Mouse (Mus musculus) common myeloid progenitor, adult 5-6 weeks (primary cell): ENCODE results near the gene Taf5. TPM values are rescaled to one million over a fixed set of nuclear protein-coding genes. Genes with fewer than 3 reads are reported as not detected.

Source experiments
- ATAC-seq: replicated peaks from 2 replicates; pipeline ENCODE4 v1.8.0; 2016; ENCODE audit warnings: low read depth, mild to moderate bottlenecking, moderate TSS enrichment, inconsistent platforms; ENCODE audit not compliant: poor library complexity, severe bottlenecking
- total RNA-seq: library from RNA; stranded (forward); fragments of 200-1000, 187-1606 nt; gene quantifications from 2 replicates; pipeline ENCODE4 v1.2.3, GENCODE M21; 2017

The Taf5 gene
- total RNA-seq, 1 experiment from 2014 or later = 28.8 TPM

DNA sequence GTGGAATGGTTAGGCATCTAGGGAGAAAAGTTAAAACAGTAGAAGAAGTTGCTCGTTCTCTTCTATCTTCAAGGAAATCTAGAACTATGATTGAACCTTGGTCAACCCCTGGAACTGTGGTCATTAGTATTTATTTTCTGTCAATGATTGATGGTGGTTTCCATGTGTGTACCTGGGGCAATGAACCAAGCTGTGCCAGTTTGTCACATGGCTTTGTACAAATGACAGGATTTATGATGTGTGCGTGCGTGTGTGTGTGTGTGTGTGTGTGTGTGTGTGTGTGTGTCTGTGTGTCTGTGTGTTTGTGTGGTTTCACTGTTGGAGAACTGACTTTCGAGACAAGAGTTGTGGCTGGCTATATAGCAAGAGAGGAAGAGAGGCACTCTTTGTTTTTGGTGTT is 14.1 kb upstream of the Taf5 start:
- ATAC-seq = no peak

DNA sequence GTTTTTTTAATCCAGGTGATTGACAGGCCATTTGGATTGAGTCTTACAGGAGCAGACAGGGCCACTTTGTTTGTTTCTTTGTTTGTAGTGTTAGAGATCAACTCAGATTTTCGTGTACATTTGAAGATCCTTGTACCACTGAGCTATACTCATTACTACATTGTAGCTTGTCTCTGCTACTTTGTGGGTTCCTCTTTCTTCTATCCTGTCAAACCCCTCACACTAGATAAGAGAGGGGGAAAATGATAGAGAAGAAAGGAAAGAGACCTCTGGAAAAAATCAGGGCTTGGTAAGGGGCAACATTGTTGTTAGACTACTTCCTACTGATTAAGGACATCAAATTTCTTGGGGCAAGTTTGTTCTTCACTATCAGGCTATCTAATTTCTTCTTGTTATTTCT is 9.9 kb upstream of the Taf5 start:
- ATAC-seq = no peak

DNA sequence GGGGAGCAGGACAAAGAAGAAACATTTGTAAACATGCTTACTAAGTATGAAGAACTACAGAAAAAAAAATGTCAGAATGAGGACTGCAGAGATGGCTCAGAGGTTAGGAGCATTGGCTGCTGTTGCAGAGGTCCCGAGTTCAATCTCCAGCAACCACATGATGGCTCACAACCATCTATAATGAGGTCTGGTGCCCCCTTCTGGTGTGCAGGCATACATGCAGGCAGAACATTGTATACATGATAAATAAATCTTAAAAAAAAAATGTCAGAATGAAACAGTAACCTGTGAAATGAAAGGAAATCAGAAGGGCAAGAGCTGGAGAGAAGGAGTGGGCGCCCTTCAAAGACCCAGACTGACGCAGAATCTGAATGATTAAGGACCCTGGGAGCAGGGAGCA is 1.7 kb upstream of the Taf5 start:
- ATAC-seq = no peak

DNA sequence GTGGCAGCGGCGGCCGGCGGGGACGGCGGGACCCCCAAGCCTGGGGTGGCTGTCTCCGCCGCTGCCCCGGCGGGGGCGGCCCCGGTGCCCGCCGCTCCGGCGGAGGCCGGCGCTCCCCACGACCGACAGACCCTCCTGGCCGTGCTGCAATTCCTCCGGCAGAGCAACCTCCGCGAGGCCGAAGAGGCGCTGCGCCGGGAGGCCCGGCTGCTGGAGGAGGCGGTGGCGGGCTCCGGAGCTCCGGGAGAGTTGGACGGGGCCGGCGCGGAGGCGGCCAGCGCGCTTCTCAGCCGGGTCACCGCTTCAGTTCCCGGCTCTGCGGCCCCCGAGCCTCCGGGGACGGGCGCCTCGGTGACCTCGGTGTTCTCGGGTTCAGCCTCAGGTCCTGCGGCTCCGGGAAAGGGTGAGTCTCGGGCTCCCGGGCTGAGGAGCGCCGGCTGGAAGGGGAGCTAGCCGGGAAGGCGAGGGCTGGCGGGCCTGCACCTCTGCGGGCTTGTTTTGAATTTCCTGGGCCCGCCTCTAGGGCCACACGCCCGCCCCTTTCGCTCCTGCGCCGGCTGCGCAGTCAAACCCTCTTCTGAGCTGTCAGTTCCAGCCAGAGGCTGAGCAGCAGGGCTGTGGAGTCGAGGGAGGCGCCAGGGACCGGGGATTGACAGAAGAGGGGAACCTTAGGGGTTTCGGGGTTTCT is 522 bp downstream of the Taf5 start:
- peak; percentile 93 for ATAC-seq

DNA sequence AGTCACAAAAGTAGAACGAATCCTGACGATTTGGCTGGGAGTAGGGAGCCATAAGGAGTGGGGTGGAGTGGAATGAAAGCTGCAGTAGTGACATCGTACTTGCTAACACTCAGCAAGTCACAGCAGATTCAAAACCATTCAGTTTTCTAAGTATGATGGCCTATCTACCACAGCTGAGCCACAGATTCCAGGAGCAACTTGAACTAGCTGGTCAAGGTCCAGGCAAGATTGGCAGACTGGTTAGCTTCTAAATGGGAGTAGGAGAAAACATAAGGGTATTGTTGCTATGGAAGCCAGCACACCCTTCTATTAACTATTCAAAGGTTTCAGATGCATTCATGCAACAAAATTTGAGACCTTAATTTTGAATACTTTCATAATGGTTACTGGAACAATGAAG is 20.7 kb downstream of the Taf5 start:
- no peak for ATAC-seq

DNA sequence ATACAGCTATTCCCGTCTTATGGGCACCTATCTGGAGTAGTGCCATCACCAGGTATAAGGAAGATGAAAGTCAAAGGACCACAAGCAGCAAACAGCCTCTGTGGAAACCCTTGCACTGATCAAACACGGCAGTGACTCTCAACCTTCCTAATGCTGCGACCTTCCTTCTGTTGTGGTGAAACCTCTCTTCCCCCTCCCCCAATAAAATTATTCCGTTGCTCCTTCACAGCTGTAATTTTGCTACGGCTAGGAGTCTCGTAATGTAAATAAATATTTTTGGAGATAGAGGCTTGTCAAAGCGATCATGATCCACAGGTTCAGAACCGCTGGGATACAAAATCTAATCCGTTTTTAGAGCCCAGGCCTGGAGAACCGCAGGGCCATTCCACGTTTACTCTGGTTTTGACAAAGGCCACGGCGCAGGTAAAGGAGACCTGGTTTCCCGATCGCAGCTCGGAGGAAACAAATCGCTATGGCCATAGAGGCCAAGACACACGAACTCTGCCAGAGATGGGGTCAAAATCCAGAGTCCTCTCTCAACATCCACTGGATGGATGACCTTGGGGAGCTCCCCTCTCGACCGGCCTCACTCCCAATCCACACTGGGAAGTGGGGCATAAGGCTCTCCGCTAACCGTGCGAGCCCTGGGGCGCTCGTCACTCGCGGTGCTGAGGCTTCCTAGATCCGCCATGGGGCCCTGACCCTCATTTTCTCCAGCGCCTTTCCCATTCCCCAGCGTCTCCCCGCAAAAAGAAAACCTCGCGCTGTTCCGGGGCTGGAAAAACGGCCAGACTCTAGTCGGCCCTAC is 22.4 kb downstream of the Taf5 start:
- peak; percentile 37 for ATAC-seq

DNA sequence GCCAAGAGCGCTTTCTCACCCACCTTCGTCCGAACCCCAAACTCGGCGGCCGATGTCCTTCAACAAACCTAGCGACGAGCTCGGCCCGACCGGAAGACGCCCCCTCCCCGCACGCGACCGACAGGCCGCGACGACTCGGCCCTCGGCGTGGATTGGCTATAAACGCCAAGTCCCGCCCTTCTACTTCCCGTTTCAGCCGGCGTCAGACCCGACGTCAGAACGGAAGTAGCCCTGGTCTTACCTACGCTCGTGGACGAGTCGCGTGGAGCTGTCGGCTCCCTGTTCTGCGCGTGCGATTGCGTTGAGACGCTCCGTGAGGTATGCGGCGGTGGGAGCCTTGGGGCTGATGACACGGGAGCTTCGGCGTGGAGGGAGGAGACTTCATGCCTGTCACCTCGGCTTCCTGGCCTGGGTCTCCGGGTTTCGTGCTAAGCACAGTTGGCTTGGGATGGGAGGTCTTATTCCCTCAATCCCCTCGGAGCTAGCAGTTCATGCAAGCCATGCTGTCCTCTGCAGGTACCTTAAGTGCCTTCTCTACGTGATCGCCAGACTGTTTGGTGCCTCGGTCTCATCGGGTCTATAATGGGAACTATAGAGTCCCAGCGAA is 23.1 kb downstream of the Taf5 start, which contains the start of the genes Usmg5 and Pdcd11:
Gene Usmg5 (minus strand): TSS at position 98 of the 607 bp plus-strand sequence.
Gene Pdcd11 (plus strand): TSS at position 219 of the 607 bp plus-strand sequence.
- ATAC-seq = peak; percentile 98

DNA sequence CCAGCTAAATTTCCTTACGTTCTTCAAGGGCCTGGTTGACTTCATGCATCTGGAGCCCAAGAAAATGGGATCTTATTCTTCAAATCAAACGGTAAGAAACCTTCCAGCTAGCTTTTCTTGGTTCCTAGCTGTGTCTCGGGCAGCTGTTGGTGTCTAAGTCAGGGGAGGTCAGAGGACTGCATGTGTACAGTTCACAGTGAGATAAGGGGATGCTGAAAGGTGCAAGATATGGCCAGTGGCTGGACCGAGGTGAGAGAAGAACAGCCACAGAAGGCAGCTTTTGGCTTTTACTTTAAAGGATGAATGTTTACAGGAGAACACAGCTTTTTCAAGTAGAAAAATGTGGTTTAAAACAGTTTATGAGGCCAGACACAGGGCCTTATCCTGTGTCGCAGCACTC is 33.5 kb downstream of the Taf5 start:
- no peak for ATAC-seq

DNA sequence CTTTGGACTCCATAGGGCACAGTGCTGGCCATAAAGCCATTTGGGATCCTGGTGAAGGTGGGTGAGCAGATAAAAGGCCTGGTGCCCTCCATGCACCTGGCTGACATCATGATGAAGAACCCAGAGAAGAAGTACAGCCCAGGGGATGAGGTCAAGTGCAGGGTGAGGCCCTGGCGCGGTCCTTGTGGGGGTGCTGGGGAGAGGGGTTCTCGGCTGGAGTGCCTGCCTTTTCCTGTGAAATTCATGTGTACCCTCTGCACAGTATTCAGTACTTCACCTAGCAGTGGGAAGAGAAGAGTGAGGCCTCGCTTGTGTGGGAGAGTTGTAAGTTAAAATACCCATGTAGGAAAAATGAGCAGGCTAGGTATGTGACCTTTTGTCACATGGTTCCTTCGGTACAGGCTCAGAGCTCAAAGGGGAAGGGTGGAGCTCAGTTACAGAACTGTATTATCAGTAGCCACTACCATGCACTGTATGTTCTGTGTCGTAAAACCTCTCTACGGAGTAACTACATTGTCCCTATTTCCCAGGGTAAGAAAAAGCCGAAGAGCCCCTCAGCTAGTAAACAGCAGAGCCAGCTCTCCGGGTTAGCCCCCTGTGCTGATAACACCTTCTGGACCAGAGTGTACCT is 37.2 kb downstream of the Taf5 start:
- ATAC-seq = no peak

DNA sequence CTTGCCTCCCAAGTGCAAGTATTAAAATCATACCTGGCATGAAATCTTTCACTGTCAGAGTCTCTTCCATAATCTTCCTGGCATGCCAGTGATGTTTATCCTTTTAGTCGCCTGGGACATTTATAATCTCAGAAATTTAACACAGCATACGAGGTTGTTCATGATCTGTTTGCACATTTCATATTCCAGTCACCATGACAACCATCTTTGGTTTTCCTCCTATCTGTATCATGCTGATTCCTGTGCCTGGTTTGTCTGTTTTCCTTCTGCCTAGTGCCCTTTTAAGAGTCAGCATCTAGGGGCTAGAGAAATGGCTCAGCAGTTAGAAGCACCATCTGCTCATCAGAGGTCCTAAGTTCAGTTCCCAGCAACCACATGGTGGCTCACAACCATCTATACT is 51.1 kb downstream of the Taf5 start:
- ATAC-seq = no peak

DNA sequence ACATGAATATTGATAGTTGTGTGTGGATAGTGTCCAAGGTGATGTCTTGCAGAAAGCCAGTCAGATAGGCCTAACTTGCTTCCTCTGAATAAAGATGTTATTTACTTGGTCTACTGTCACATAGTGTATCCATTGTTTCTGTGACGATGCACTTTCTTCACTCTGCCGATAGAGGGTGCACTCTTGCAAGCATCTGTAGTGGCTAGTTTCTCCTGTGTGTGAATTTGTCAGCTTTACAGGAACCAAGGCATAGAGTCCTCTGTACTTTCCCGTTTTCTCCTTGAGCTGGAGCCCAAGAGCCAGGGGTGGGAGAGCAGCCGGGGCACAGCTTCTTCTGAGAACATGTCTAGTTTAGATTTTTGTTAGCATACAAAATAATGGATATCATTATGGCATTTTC is 53.5 kb downstream of the Taf5 start:
- peak; percentile 78 for ATAC-seq

DNA sequence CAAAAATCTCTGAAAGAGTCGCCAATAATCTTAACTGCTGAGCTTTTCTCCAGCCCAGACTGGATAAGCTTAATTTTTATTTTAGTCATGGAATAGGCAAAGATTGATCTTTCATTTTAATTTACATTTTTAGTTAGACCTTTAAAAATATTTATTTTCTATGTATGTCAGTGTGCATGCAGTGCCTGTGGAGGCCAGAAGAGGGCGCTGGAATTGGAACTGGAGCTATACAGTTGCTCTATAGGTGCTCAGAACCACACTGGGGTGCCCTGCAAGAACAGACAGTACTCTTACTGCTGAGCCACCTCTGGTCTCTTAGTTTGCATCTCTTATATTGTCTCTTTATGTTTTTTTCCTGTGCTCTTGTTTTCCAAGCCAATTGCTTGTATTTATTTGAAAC is 55.3 kb downstream of the Taf5 start:
- peak; percentile 69; the same call in 1 of the 2 replicates for ATAC-seq

DNA sequence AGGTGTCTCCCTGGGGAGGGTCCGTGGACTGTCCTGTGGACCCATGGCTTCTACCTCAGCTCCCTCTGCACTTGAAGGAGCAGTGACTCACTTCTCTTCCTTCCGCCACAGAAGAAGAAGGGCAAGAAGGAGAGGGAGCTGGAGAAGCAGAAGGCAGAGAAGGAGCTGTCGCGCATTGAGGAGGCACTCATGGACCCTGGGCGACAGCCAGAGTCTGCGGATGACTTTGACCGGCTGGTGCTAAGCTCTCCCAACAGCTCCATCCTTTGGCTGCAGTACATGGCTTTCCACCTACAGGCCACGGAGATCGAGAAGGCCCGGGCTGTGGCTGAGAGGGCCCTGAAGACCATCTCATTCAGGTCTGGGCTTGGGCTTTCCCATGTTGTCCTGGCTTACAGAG is 60.6 kb downstream of the Taf5 start:
- no peak for ATAC-seq

DNA sequence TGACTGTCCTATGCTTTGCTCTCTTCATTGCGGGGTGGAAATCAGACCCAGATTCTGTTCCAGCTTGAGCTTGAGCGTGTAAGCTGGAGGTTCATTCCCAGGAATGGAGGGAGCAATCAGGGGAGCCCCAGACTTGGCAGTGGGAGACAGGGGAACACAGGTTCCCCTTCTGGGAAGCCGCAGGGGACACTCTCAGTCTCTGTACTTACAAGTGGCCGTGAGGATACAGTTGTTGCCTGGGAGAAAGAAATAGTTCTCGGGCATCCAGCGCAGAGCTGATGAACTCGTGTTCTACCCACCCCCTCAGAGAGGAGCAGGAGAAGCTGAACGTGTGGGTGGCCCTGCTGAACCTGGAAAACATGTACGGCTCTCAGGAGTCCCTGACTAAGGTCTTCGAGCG is 61.3 kb downstream of the Taf5 start:
- ATAC-seq = no peak

DNA sequence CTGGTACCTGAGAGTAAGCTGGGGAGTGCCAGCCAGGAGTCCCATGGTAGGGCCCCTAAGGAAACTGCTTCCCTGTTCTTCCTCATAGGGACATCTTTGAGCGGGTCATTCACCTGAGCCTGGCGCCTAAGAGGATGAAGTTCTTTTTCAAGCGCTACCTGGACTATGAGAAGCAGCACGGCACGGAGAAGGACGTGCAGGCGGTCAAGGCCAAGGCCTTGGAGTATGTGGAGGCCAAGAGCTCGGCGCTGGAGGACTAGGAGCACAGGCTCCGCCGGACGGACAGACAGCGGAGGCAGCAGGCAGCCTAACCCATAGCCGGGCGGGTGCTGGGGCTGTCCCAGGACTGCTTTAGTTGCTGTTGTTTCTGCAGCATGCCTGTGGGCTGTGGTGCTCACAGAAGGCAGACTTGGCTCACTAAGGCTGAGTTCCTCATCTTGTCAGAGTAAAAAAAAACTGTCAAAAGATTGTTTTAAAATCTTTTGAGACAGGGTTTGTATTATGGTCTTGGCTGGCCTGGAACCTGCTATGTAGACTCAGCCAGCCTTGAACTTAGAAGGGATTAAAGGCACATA is 63.1 kb downstream of the Taf5 start:
- no peak for ATAC-seq

Other genes with a start within 250 kb of the Taf5 start
- gene Ina, start 53.0 kb upstream of the Taf5 start, total RNA-seq = 0.34 and 0.64 TPM in 2 replicates
- 98.9 and 107 TPM in 2 replicates for gene Nt5c2, start 52.6 kb upstream of the Taf5 start, total RNA-seq
- gene Pcgf6, start 16.8 kb upstream of the Taf5 start, total RNA-seq = 20.9 and 21.6 TPM in 2 replicates
- gene Usmg5, start 22.9 kb downstream of the Taf5 start, total RNA-seq = 545 and 707 TPM in 2 replicates
- 28.5 and 37.1 TPM in 2 replicates for gene Pdcd11, start 23.0 kb downstream of the Taf5 start, total RNA-seq
- gene Calhm2, start 70.5 kb downstream of the Taf5 start, total RNA-seq = 7.6 and 17.6 TPM in 2 replicates
- gene Calhm1, start 76.5 kb downstream of the Taf5 start, total RNA-seq = not detected in 2 replicates
- not detected in 2 replicates for gene Calhm3, start 90.0 kb downstream of the Taf5 start, total RNA-seq
- 0.09 TPM in 1 of 2 replicates, not detected in the other for gene Neurl1a, start 111.1 kb downstream of the Taf5 start, total RNA-seq